Mouse (Mus musculus): ENCODE data around the gene Prune1. TPM values are rescaled to one million over a fixed set of nuclear protein-coding genes. Genes with fewer than 3 reads are reported as not detected.

Prune1 gene
- polyA plus RNA-seq, 1 experiment from 2014 or later: 25.7 TPM

- H3K9me3 ChIP-seq: no peaks in the 10 kb centered on the region
- no peak overlapping the region for H3K4me3 ChIP-seq
- WGBS: 91% methylated on average over 7 of the region's 7 CpGs
- no peak for ATAC-seq (ENCODE audit: insufficient number of reproducible peaks, insufficient read depth, low FRiP score, low TSS enrichment)
- no peak overlapping the region for H3K27ac ChIP-seq
- peaks cover 29% of the 10 kb centered on the region for H3K4me1 ChIP-seq
- H3K27me3 ChIP-seq: no peaks in the 10 kb centered on the region
- no peak overlapping the region for H3K9ac ChIP-seq
- peaks cover 56% of the 10 kb centered on the region for H3K36me3 ChIP-seq
- H3K4me2 ChIP-seq (replicated peaks): no peak overlapping the region
Measured at GRCm38 (mm10) chr3:95232771-95233170, 49.1 kb downstream of the Prune1 start.

GRCm38 (mm10) chr3:95231298-95232221 is 50.3 kb downstream of the Prune1 start, which contains the start of gene Mllt11:
Mllt11 (minus strand) TSS chr3:95232171.
- WGBS: 83% methylated on average over 13 of the region's 13 CpGs
- Histone ChIP-seq H3K4me1 (peaks cover 36% of the 10 kb centered on the region), H3K9me3 (no peaks in the 10 kb centered on the region), H3K4me2 (replicated peaks) (peak within 1 kb of the TSS; percentile 79), H3K4me3 (peak within 1 kb of the TSS; percentile 80; the same call in 1 of the 2 replicates), H3K9ac (peak within 1 kb of the TSS; percentile 92), H3K27me3 (no peaks in the 10 kb centered on the region), H3K27ac (peak within 1 kb of the TSS; percentile 95), H3K36me3 (peaks cover 48% of the 10 kb centered on the region)
- ATAC-seq (ENCODE audit: insufficient number of reproducible peaks, insufficient read depth, low FRiP score, low TSS enrichment): no peak

GRCm38 (mm10) chr3:95230495-95231297 is 51.2 kb downstream of the Prune1 start:
- peak overlapping the region; percentile 95 for H3K27ac ChIP-seq
- H3K4me2 ChIP-seq (replicated peaks): peak overlapping the region; percentile 79
- peaks cover 42% of the 10 kb centered on the region for H3K36me3 ChIP-seq
- H3K4me3 ChIP-seq: peak overlapping the region; percentile 80
- H3K9ac ChIP-seq: peak overlapping the region; percentile 92
- H3K9me3 ChIP-seq: no peaks in the 10 kb centered on the region
- 39% methylated on average over 8 of the region's 8 CpGs for WGBS
- peaks cover 39% of the 10 kb centered on the region for H3K4me1 ChIP-seq
- no peaks in the 10 kb centered on the region for H3K27me3 ChIP-seq
- no peak for ATAC-seq (ENCODE audit: insufficient number of reproducible peaks, insufficient read depth, low FRiP score, low TSS enrichment)

- Histone ChIP-seq H3K9ac (peak overlapping the region; percentile 92), H3K36me3 (peaks cover 41% of the 10 kb centered on the region), H3K27ac (peak overlapping the region; percentile 95), H3K4me3 (peak overlapping the region; percentile 80), H3K9me3 (no peaks in the 10 kb centered on the region), H3K4me1 (peaks cover 33% of the 10 kb centered on the region), H3K4me2 (replicated peaks) (peak overlapping the region; percentile 79), H3K27me3 (no peaks in the 10 kb centered on the region)
- WGBS: 2% methylated on average over 13 of the region's 13 CpGs
- peak; percentile 39; the same call in 1 of the 2 replicates for ATAC-seq (ENCODE audit: insufficient number of reproducible peaks, insufficient read depth, low FRiP score, low TSS enrichment)
Measured at GRCm38 (mm10) chr3:95229781-95230494, 51.9 kb downstream of the Prune1 start.

GRCm38 (mm10) chr3:95228894-95229780 is 52.7 kb downstream of the Prune1 start:
- ATAC-seq (ENCODE audit: insufficient number of reproducible peaks, insufficient read depth, low FRiP score, low TSS enrichment): peak; percentile 2; the same call in 1 of the 2 replicates
- peaks cover 33% of the 10 kb centered on the region for H3K4me1 ChIP-seq
- WGBS: under 1% methylated on average over 43 of the region's 43 CpGs
- no peaks in the 10 kb centered on the region for H3K9me3 ChIP-seq
- H3K4me3 ChIP-seq: peak overlapping the region; percentile 80
- H3K9ac ChIP-seq: peak overlapping the region; percentile 92
- H3K36me3 ChIP-seq: peaks cover 35% of the 10 kb centered on the region
- H3K27me3 ChIP-seq: no peaks in the 10 kb centered on the region
- peak overlapping the region; percentile 95 for H3K27ac ChIP-seq
- H3K4me2 ChIP-seq (replicated peaks): peak overlapping the region; percentile 79

GRCm38 (mm10) chr3:95228148-95228893 is 53.6 kb downstream of the Prune1 start, which contains the start of gene Cdc42se1:
Cdc42se1 (plus strand) TSS chr3:95228732.
- Histone ChIP-seq H3K27ac (peak within 1 kb of the TSS; percentile 95), H3K36me3 (peaks cover 35% of the 10 kb centered on the region), H3K4me1 (peaks cover 33% of the 10 kb centered on the region), H3K4me2 (replicated peaks) (peak within 1 kb of the TSS; percentile 79), H3K9me3 (no peaks in the 10 kb centered on the region), H3K4me3 (peak within 1 kb of the TSS; percentile 80), H3K27me3 (no peaks in the 10 kb centered on the region), H3K9ac (peak within 1 kb of the TSS; percentile 92)
- ATAC-seq (ENCODE audit: insufficient number of reproducible peaks, insufficient read depth, low FRiP score, low TSS enrichment): peak; percentile 77
- WGBS: 1% methylated on average over 64 of the region's 64 CpGs

- Histone ChIP-seq H3K4me1 (peaks cover 33% of the 10 kb centered on the region), H3K27me3 (no peaks in the 10 kb centered on the region), H3K4me3 (peak overlapping the region; percentile 80), H3K27ac (peak overlapping the region; percentile 64), H3K4me2 (replicated peaks) (peak overlapping the region; percentile 79), H3K36me3 (peaks cover 34% of the 10 kb centered on the region), H3K9ac (peak overlapping the region; percentile 92), H3K9me3 (no peaks in the 10 kb centered on the region)
- no peak for ATAC-seq (ENCODE audit: insufficient number of reproducible peaks, insufficient read depth, low FRiP score, low TSS enrichment)
- 7% methylated on average over 1 of the region's 1 CpGs for whole genome bisulfite sequencing
Measured at GRCm38 (mm10) chr3:95227214-95227613, 54.7 kb downstream of the Prune1 start.

- no peak for ATAC-seq (ENCODE audit: insufficient number of reproducible peaks, insufficient read depth, low FRiP score, low TSS enrichment)
- H3K36me3 ChIP-seq: peaks cover 39% of the 10 kb centered on the region
- peaks cover 10% of the 10 kb centered on the region for H3K4me1 ChIP-seq
Measured at GRCm38 (mm10) chr3:95224295-95224694, 57.6 kb downstream of the Prune1 start.

GRCm38 (mm10) chr3:95223041-95223440 is 58.8 kb downstream of the Prune1 start:
- Histone ChIP-seq H3K9ac (no peak overlapping the region), H3K4me1 (peaks cover 15% of the 10 kb centered on the region), H3K9me3 (no peaks in the 10 kb centered on the region), H3K36me3 (peaks cover 39% of the 10 kb centered on the region), H3K4me3 (no peak overlapping the region), H3K27me3 (no peaks in the 10 kb centered on the region), H3K4me2 (replicated peaks) (no peak overlapping the region), H3K27ac (no peak overlapping the region)
- 94% methylated on average over 2 of the region's 2 CpGs for WGBS
- no peak for ATAC-seq (ENCODE audit: insufficient number of reproducible peaks, insufficient read depth, low FRiP score, low TSS enrichment)

More at GRCm38 (mm10) chr3:95224295-95224694, 57.6 kb downstream of the Prune1 start:
- Histone ChIP-seq H3K9me3 (no peaks in the 10 kb centered on the region), H3K4me2 (replicated peaks) (no peak overlapping the region; the same call in 1 of the 2 replicates), H3K27me3 (no peaks in the 10 kb centered on the region), H3K4me3 (no peak overlapping the region), H3K27ac (no peak overlapping the region), H3K9ac (no peak overlapping the region; the same call in 1 of the 2 replicates)
- WGBS: 31% methylated on average over 6 of the region's 6 CpGs

Measured in embryonic facial prominence, embryonic 12.5 days (tissue).